Mouse (Mus musculus) gastrocnemius, adult 8-10 months (tissue): ENCODE data around the gene P4ha2. TPM values are rescaled to one million over a fixed set of nuclear protein-coding genes. Genes with fewer than 3 reads are reported as not detected.
A peak's percentile ranks its signal among the peaks of the same experiment; 100 is the strongest.

Experiments used
- DNase-seq, 2 experiments: peaks; one replicate each; pipeline ENCODE4 v3.0.0; 2022; ENCODE audit warnings: low spot score in 2 of 2
- total RNA-seq, 4 experiments: library from RNA; stranded (reverse); gene quantifications; 2 replicates each; pipeline ENCODE4 v1.2.4; 2022

P4ha2 gene
- 10 to 100 TPM; 28.2 to 33.7 (median 31.2) TPM for total RNA-seq

GRCm38 (mm10) chr11:54100045-54100691 is at the start of gene P4ha2:
P4ha2 (plus strand) TSS chr11:54100095.
- DNase-seq = peak in 1 of 2 experiments; percentile 5

- DNase-seq = no peak
These were observed 49.7 kb upstream of the P4ha2 start for GRCm38 (mm10) chr11:54050205-54050604.

GRCm38 (mm10) chr11:54051161-54051560 is 48.7 kb upstream of the P4ha2 start:
- DNase-seq = no peak

GRCm38 (mm10) chr11:54052128-54052527 is 47.8 kb upstream of the P4ha2 start:
- DNase-seq = no peak

- DNase-seq = no peak
These were observed 46.8 kb upstream of the P4ha2 start for GRCm38 (mm10) chr11:54053090-54053489.

GRCm38 (mm10) chr11:54054257-54054656 is 45.6 kb upstream of the P4ha2 start:
- DNase-seq = no peak

- DNase-seq = no peak
These were observed 43.8 kb upstream of the P4ha2 start for GRCm38 (mm10) chr11:54056132-54056531.

GRCm38 (mm10) chr11:54057428-54057827 is 42.5 kb upstream of the P4ha2 start:
- no peak for DNase-seq

- no peak for DNase-seq
These were observed 41.8 kb upstream of the P4ha2 start for GRCm38 (mm10) chr11:54058056-54058617.

GRCm38 (mm10) chr11:54058643-54059042 is 41.3 kb upstream of the P4ha2 start:
- DNase-seq = no peak

GRCm38 (mm10) chr11:54059526-54059925 is 40.4 kb upstream of the P4ha2 start:
- no peak for DNase-seq

- DNase-seq = peak; percentile 39 to 60
These were observed 39.6 kb upstream of the P4ha2 start for GRCm38 (mm10) chr11:54060316-54060715.

- DNase-seq = no peak
These were observed 37.7 kb upstream of the P4ha2 start for GRCm38 (mm10) chr11:54062086-54062752.

GRCm38 (mm10) chr11:54062753-54063471 is 37.0 kb upstream of the P4ha2 start:
- no peak for DNase-seq

GRCm38 (mm10) chr11:54063472-54063775 is 36.5 kb upstream of the P4ha2 start:
- DNase-seq = no peak

GRCm38 (mm10) chr11:54064412-54064978 is 35.4 kb upstream of the P4ha2 start:
- no peak for DNase-seq

- no peak for DNase-seq
These were observed 34.6 kb upstream of the P4ha2 start for GRCm38 (mm10) chr11:54065106-54065914.

GRCm38 (mm10) chr11:54065915-54066178 is 34.0 kb upstream of the P4ha2 start:
- DNase-seq = no peak

GRCm38 (mm10) chr11:54066400-54066799 is 33.5 kb upstream of the P4ha2 start:
- no peak for DNase-seq

- DNase-seq = no peak
These were observed 32.4 kb upstream of the P4ha2 start for GRCm38 (mm10) chr11:54067318-54067995.
